Mouse (Mus musculus) forebrain, embryonic 13.5 days (tissue): ENCODE results near the gene Ptpn3. TPM values are rescaled to one million over a fixed set of nuclear protein-coding genes. Genes with fewer than 3 reads are reported as not detected.

Experiments used
- ATAC-seq: fragments of 200-750 bp; cut with Nextera tagmentation; 2 replicates; pipeline ENCODE4 v1.8.0; 2017
- H3K27ac ChIP-seq: fragments of 300-500 bp; sonication (generic); 2 replicates; pipeline ENCODE4 v1.5.1; 2015; ENCODE audit warnings: inconsistent platforms, mild to moderate bottlenecking, moderate library complexity
- H3K27me3 ChIP-seq: fragments of 300-500 bp; sonication (generic); 2 replicates; pipeline ENCODE4 v1.6.1; 2015; ENCODE audit warnings: mild to moderate bottlenecking, inconsistent platforms
- H3K36me3 ChIP-seq: fragments of 300-500 bp; sonication (generic); 2 replicates; pipeline ENCODE4 v1.6.1; 2015; ENCODE audit warnings: mild to moderate bottlenecking, inconsistent platforms; ENCODE audit not compliant: poor library complexity, severe bottlenecking
- H3K4me1 ChIP-seq: fragments of 300-500 bp; sonication (generic); 2 replicates; pipeline ENCODE4 v1.6.1; 2015; ENCODE audit warnings: inconsistent platforms
- H3K4me2 ChIP-seq: fragments of 300-500 bp; sonication (generic); 2 replicates; pipeline ENCODE4 v1.6.1; 2015; ENCODE audit warnings: inconsistent platforms, mild to moderate bottlenecking, moderate library complexity
- H3K4me3 ChIP-seq: fragments of 300-500 bp; sonication (generic); 2 replicates; pipeline ENCODE4 v1.5.1; 2015; ENCODE audit warnings: mild to moderate bottlenecking, inconsistent platforms
- H3K9ac ChIP-seq: fragments of 300-500 bp; sonication (generic); 2 replicates; pipeline ENCODE4 v1.6.1; 2015; ENCODE audit warnings: mild to moderate bottlenecking, inconsistent platforms
- H3K9me3 ChIP-seq: fragments of 300-500 bp; sonication (generic); replicated peaks from 2 replicates; pipeline ENCODE4 v1.6.1; 2016; ENCODE audit warnings: inconsistent platforms
- WGBS: fragments of 180-500 bp; shearing (Covaris S2); methylation state at CpG from one replicate; pipeline ENCODE4 v1.1.7; 2015; 5-methylcytosine and 5-hydroxymethylcytosine counted together
- polyA plus RNA-seq: library from polyadenylated mRNA; unstranded; fragments of >200 nt; fragmentation: Nextera tagmentation; extraction: Ambion mirVana; gene quantifications from 2 replicates; pipeline ENCODE4 v1.2.1, GENCODE M21; 2015

The Ptpn3 gene
- polyA plus RNA-seq, 1 experiment from 2014 or later, result 0.63 TPM

DNA sequence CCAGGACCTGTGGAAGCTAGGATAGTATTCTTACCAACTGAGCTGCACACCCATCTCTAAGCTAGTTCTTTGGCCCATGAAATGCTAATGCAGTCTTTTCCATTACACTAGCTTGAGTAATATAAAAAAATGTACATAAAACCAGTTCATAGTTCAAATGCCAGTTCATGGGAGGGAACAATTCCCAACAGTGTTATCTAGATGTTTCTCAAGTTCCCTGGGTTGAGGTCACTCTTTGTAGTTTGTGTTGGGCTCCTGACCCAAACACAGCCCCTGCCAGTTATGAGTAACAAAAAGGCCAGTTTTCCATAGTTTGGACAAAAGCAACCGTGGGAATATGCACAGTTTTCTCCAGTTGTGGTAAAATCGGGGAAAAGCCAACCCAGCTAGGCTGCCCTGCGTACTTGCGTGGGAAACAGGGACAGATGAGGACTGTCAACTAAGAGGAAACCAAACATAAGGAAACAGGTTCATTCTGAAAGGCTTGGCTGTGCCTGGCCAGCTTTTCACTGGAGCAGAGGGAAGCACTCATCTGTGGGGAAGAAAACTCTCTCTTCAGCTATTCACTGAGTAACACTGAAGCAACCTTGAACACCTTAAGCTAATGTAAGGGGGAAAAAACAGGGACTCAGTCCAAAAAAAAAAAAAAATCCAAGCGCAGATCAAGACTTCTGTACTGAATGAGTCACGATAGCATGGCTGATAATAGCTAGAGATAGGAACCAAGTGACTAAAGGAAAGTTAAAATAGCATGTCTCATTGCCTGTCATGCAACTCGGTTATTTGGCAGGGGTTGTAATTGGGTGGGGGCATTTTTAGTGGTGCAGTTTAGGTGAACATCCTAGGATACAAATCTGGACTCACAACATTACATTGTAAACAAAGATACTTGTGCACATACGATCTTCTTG is 10.9 kb upstream of the Ptpn3 start:
- Histone ChIP-seq H3K27ac (no peak overlapping the region), H3K4me2 (no peak overlapping the region)
- WGBS, result 84% methylated on average over 8 of the region's 8 CpGs

DNA sequence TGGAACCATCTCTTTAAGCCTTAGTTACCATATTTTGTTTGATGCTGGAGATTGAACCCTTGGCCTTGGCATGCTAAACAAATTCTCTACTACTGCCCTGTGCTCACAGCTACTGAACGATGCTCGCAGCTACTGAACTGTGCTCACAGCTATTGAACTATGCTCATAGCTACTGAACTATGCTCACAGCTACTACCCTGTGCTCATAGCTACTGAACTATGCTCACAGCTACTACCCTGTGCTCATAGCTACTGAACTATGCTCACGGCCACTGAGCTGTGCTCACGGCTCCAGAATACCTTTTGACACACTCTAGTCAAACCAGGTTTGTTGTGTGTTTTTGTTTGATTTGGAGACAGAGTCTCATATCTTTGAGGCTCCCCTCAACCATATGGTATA is 10.1 kb upstream of the Ptpn3 start:
- WGBS, result 87% methylated on average over 4 of the region's 4 CpGs
- Histone ChIP-seq H3K9ac (no peak overlapping the region), H3K4me3 (no peak overlapping the region), H3K4me1 (no peaks in the 10 kb centered on the region), H3K27ac (no peak overlapping the region), H3K4me2 (no peak overlapping the region), H3K9me3 (no peaks in the 10 kb centered on the region), H3K27me3 (no peaks in the 10 kb centered on the region), H3K36me3 (no peaks in the 10 kb centered on the region)
- no peak for ATAC-seq

More for the DNA sequence above, 10.9 kb upstream of the Ptpn3 start:
- no peaks in the 10 kb centered on the region for H3K27me3 ChIP-seq
- H3K9me3 ChIP-seq, result no peaks in the 10 kb centered on the region
- H3K4me3 ChIP-seq, result no peak overlapping the region
- no peaks in the 10 kb centered on the region for H3K4me1 ChIP-seq
- H3K9ac ChIP-seq, result no peak overlapping the region
- ATAC-seq, result no peak
- no peaks in the 10 kb centered on the region for H3K36me3 ChIP-seq

DNA sequence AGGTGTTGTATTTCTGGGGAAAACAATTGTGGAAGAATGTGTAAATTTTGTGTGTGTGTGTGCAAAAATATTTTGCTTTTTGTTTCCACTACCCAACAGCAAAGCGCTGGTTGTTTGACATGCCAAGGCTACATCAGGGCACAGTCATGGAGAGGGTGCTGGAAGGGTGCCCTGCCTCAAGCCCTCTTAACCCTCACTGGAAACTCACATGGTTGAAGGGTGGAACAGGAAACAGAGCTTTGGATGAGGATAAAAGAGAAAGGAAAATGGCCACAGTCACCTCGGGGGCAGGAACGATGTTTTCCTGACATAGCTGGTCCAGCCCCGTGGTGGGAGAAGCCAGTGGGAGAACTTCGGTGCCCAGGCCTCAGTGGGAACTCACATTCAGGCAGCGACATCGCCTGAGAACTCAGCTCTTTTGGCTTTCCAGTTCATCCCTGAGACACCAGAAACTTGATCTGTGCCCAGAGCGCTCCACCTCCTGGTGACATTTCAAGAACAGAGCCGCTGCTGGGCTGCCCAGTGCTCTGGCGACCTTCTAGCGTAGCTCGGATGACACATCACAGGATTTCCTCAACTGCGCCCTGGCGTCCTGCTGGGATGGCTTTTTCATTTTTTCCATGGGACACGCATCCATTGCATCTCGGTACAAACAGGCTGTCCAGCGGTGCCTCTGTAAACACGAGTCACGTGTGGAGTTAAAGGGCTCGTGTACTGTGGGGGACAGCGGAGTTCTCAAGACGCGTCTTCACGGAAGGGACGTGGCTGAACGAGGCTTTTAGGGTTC is 6.8 kb upstream of the Ptpn3 start:
- Histone ChIP-seq H3K4me2 (no peak overlapping the region), H3K9me3 (no peaks in the 10 kb centered on the region), H3K27me3 (no peaks in the 10 kb centered on the region), H3K4me3 (no peak overlapping the region), H3K9ac (no peak overlapping the region), H3K4me1 (no peaks in the 10 kb centered on the region), H3K27ac (no peak overlapping the region), H3K36me3 (no peaks in the 10 kb centered on the region)
- ATAC-seq, result no peak
- WGBS, result 57% methylated on average over 26 of the region's 26 CpGs

DNA sequence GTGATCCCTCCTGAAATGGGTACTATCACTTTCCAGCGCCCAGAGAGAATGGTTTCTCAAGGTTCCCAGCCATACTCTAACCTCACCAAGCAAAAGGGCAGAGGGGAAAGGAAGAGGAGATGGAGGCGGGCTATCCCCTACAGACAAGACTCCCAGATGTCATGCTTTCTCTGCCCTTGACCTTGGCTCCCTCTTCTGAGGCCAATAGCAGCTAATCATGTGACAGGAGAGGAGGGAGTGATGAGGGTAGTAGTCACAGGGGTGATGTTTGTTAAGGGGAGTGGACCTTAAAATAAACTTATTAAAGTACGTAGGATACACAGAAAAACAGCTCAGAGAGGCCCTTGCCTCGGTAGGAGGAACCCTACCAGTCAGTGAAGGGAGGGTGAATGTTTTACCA is 6.1 kb upstream of the Ptpn3 start:
- Histone ChIP-seq H3K4me2 (no peak overlapping the region), H3K4me1 (no peaks in the 10 kb centered on the region), H3K9ac (no peak overlapping the region), H3K27ac (no peak overlapping the region), H3K4me3 (no peak overlapping the region), H3K36me3 (no peaks in the 10 kb centered on the region), H3K9me3 (no peaks in the 10 kb centered on the region), H3K27me3 (no peaks in the 10 kb centered on the region)
- WGBS, result 76% methylated on average over 4 of the region's 4 CpGs
- ATAC-seq, result no peak

DNA sequence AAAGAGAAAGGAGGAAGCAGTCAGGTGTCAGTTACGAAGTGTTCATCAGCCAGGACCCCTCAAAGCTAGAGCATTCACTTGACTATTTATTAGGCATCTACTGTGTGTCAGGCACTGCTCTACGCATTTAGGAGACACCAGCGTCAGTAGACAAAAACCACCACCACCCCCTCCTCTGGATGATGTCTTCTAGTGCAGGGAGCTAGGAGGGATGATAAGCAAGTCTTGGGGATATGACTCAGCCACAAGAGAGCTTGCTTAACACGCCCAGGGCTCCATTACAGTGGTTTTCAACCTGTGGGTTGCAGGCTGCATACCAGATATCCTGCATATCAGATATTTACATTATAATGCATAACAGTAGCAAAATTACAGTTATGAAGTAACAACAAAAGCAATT is 4.6 kb upstream of the Ptpn3 start:
- Histone ChIP-seq H3K27ac (no peak overlapping the region), H3K27me3 (no peaks in the 10 kb centered on the region; the same call in 1 of the 2 replicates), H3K9me3 (no peaks in the 10 kb centered on the region), H3K9ac (no peak overlapping the region), H3K4me1 (peaks cover 6% of the 10 kb centered on the region; the same call in 1 of the 2 replicates), H3K4me2 (no peak overlapping the region), H3K36me3 (no peaks in the 10 kb centered on the region), H3K4me3 (no peak overlapping the region)
- WGBS, result 80% methylated on average over 4 of the region's 4 CpGs
- ATAC-seq, result no peak

DNA sequence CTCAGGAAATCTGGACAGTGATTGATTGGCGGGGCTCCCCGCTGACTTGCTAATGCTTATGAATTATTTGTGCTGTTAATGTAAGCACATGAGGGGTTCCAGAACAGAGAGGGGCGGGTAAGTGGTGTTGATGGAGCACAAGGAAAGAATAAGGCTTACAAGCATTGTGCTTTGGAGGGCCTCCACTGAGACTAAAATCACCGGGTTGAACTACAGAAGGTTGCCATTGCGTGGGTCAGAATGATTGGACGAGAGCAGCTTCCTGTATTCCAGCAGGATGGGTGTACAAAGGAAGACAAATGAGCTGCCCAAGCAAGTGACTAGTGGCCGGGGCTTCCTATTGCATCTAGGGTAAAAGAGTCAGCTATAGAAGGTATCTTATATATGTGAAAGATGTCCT is 4.0 kb upstream of the Ptpn3 start:
- H3K4me1 ChIP-seq, result peaks cover 12% of the 10 kb centered on the region
- H3K27ac ChIP-seq, result no peak overlapping the region
- H3K4me2 ChIP-seq, result no peak overlapping the region
- no peaks in the 10 kb centered on the region for H3K36me3 ChIP-seq
- H3K9me3 ChIP-seq, result no peaks in the 10 kb centered on the region
- H3K9ac ChIP-seq, result no peak overlapping the region
- 65% methylated on average over 7 of the region's 7 CpGs for WGBS
- H3K27me3 ChIP-seq, result peaks cover 2% of the 10 kb centered on the region
- ATAC-seq, result no peak
- no peak overlapping the region for H3K4me3 ChIP-seq

DNA sequence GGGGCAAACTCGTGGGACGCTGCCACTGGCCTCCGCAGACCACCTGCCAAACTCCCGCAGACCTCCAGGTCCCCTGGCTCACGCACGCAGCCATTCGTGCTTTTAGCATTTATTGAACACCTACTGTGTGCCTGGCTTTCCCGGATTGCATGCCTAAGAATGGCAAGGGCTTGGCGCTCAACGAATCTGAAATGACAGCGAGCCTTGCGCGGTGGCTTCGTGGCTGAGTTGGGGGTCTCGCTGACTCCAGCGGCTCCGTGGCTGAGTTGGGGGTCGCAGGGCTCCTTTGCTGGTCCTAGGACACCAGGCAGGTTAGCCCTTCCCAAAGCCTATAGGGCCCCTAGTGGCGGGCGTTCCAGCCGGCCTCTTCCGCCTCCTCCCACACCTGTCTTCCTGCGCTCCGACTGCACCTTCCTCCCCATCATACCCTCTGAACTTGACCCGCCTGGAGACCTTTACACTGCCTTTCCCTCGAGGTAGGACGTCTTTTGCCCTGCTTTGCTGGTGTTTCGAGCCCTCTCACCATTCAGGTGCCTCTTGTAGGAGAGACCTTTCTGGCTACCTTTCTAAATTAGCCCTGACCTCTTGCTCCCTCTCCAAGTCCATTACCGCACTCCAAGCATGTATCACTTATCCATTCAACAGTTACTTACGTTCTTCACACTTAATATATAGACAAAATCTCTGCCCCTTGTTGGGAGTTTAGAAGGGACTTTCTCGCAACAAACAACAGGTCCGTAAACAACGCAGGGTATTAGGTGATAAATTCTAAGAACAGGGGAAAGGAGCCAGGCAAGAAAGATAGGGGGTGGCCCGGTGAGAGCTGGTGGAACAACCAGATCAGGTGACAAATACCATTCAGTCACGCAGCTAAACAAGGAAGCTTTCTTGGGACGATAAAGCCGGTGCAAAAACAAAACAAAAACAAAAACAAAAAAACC is 898 bp downstream of the Ptpn3 start:
- H3K27ac ChIP-seq, result no peak overlapping the region
- H3K9me3 ChIP-seq, result no peaks in the 10 kb centered on the region
- ATAC-seq, result peak; percentile 5; the same call in 1 of the 2 replicates
- H3K9ac ChIP-seq, result peak overlapping the region; percentile 75
- under 1% methylated on average over 37 of the region's 37 CpGs for WGBS
- peaks cover 38% of the 10 kb centered on the region for H3K27me3 ChIP-seq
- peak overlapping the region; percentile 71 for H3K4me3 ChIP-seq
- H3K4me1 ChIP-seq, result peaks cover 32% of the 10 kb centered on the region
- H3K36me3 ChIP-seq, result no peaks in the 10 kb centered on the region
- peak overlapping the region; percentile 97 for H3K4me2 ChIP-seq

DNA sequence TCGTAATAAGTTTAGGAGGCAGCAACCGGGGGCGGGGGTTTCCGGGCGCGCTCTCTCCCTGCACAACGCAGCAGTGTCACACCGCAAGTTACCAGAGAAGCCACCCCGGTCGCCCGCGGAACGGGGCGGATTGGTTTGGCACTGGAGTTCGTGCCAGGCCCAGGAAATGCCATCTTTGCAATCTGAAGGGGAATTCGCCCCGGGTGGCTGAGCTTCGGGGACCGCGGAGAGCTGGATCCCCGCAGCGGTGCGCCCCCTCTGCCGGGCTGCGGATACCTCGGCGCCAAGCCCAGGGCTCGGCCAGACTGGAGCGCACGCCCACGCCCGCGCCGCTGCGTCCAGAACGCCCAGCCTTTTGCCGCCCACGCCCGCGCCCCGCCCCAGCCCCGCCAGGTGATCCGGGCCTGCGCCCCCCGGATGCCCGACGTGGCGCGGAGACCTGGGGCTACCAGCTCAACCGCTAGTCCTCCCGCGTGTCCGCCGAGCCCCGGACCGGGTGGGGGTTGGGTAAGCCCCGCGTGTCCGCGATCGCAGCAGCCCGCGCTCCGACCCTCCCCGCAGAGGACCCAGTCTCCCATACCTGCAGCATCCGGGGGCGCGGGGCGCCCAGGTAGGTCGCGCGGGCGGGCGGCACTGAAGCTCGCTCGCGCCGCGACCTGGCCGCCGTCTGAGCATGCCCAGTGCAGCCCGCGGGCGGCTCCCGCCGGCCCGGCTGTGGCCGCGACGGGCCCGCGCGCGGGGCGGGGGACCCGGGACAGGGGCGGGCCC is 1.8 kb downstream of the Ptpn3 start:
- under 1% methylated on average over 77 of the region's 97 CpGs for WGBS
- ATAC-seq, result peak; percentile 49
- peaks cover 32% of the 10 kb centered on the region for H3K4me1 ChIP-seq
- H3K4me3 ChIP-seq, result peak overlapping the region; percentile 71
- H3K27ac ChIP-seq, result no peak overlapping the region
- peak overlapping the region; percentile 75 for H3K9ac ChIP-seq
- H3K36me3 ChIP-seq, result no peaks in the 10 kb centered on the region
- peak overlapping the region; percentile 97 for H3K4me2 ChIP-seq
- peaks cover 38% of the 10 kb centered on the region for H3K27me3 ChIP-seq
- H3K9me3 ChIP-seq, result no peaks in the 10 kb centered on the region

DNA sequence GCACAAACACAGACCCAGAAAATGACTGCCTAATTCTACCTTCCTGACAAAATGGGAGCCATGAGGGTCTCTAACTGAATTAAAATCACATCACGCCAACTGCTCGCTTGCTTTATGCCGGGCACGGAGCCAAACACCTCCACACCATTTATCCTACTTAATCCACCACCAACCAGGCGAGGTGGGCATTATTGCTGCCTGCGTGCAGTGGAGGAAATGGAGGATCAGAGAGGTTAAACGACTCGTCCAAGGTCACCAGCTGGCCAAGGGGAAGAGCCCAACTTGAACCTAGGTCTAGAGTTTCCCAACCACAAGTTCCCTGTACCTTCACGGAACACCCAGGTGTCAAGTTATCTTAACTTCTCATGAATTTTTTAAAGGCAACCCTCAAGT is 2.3 kb downstream of the Ptpn3 start:
- Histone ChIP-seq H3K9ac (peak overlapping the region; percentile 75; the same call in 1 of the 2 replicates), H3K9me3 (no peaks in the 10 kb centered on the region), H3K4me3 (peak overlapping the region; percentile 71), H3K36me3 (no peaks in the 10 kb centered on the region), H3K27me3 (peaks cover 38% of the 10 kb centered on the region), H3K4me2 (peak overlapping the region; percentile 97), H3K4me1 (peaks cover 32% of the 10 kb centered on the region), H3K27ac (no peak overlapping the region)
- 4% methylated on average over 9 of the region's 9 CpGs for WGBS
- ATAC-seq, result no peak

DNA sequence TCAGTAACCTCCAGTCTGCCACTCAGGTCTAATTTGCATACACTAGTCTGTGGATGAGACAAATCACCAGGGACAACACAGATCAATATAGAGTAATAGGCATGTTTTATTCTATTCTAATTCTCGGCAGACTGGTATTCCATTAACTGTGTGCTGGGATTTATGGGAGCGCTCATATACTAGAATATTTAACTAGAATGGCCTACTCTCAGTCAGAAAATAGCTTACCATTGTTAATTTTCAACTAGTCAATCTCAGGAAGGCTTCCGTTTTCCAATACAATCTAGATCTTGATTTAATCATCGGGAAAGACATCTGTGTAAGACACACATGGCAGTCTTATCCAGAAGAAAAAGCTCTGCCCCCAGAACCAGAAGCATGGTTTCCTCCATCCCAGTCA is 3.5 kb downstream of the Ptpn3 start:
- no peak overlapping the region for H3K9ac ChIP-seq
- H3K4me1 ChIP-seq, result peaks cover 32% of the 10 kb centered on the region
- no peak overlapping the region for H3K4me3 ChIP-seq
- H3K27ac ChIP-seq, result no peak overlapping the region
- H3K9me3 ChIP-seq, result no peaks in the 10 kb centered on the region
- 86% methylated on average over 4 of the region's 4 CpGs for WGBS
- peaks cover 38% of the 10 kb centered on the region for H3K27me3 ChIP-seq
- ATAC-seq, result no peak
- H3K4me2 ChIP-seq, result no peak overlapping the region
- H3K36me3 ChIP-seq, result no peaks in the 10 kb centered on the region
